Mouse (Mus musculus): ENCODE measurements at regions not wholly inside any gene's neighbourhood (a gene's known extent, or its start where the extent isn't known, plus 50 kb on each side); places are given as distances from the start of the nearest gene placed in this dataset.

DNA sequence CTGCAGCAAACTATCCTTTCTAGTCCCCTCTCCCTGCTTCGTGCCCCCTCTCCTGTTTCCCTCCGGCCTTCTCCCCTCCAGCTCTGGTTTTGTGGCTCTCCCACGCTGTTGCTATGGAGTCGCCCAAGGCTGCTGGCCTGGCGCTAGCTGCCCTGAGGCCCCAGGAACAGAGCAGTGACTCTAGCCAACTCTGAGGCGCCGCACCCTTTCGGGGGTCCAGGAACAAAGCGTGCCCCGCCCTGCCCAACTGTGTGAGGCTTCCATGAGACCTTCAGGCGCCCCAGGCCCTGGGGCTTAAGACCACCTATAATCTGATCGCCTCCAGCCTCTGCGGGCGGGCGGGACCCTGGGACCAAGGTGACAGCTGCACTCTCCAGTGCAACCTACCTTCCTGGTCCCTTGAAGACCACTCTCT is 262.4 kb downstream of the Zfp704 start:
- Histone ChIP-seq H3K4me1 (ENCODE audit: control insufficient read depth, low read depth, low read length) (no peaks in the 10 kb centered on the region), H3K9me3 (replicated peaks; ENCODE audit: control insufficient read depth, low read length) (no peaks in the 10 kb centered on the region), H3K9ac (ENCODE audit: low read depth, low read length) (no peak overlapping the region; the same call in 1 of the 2 replicates), H3K4me3 (ENCODE audit: low read depth, low read length) (peak overlapping the region; percentile 46), H3K36me3 (ENCODE audit: control insufficient read depth, insufficient read depth) (no peaks in the 10 kb centered on the region), H3K27me3 (ENCODE audit: control insufficient read depth, insufficient read depth, low read depth, low read length) (peaks cover 21% of the 10 kb centered on the region), H3K4me2 (ENCODE audit: low read depth, low read length) (peak overlapping the region; percentile 65), H3K27ac (ENCODE audit: low read length) (no peak overlapping the region)
- WGBS (ENCODE audit: insufficient replicate concordance) = 11% methylated on average over 15 of the region's 15 CpGs
- no peak for ATAC-seq (ENCODE audit: low read depth)

DNA sequence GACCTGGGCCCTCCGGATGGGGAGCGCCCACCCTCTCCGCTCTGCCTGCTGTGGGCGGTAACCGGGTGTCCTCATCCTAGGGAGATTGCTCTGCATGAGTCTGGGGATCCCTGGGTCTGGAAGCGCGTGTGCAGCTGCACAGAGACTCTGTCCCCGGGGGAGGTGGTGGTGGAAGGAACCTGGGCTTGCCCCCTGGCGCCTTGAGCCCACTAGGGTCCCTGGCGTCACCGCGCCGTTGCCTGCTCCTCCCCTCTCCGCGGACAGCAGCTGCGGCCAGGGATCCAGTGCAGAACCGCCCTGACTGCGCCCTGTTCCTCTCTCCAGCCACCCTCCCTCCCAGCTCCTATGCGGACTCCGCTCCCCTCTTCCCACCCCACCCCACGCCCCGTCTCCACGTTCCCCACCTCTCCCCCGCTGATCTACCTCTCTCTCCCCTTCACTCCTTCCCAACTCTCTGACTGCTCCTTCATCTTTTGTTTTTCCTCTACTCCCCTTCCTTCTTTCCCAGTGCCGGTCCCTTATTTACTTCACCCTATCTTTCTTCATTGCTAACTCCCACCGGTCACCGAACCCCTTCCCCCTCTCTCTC is 262.9 kb downstream of the Zfp704 start:
- Histone ChIP-seq H3K4me2 (ENCODE audit: low read depth, low read length) (peak overlapping the region; percentile 65), H3K4me3 (ENCODE audit: low read depth, low read length) (peak overlapping the region; percentile 46), H3K9ac (ENCODE audit: low read depth, low read length) (no peak overlapping the region; the same call in 1 of the 2 replicates)

DNA sequence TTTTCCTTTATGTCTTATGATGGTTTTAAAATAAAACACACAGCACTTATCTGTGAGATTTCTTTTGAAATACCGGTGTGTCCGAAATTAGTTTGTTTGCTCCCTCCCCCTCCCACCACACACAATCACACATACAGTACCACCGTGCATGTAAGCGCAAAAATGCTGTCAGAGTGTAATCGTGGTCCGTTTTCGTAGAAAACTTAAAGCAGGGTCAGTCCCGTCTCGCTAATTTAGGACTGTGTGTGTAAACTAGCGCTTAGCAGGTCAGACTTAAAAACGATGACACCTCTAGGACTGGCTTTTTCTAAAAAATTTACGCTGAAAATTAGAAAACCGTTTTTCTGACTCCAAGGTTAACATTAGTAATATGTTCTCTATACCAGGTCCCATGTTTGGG is 263.5 kb downstream of the Zfp704 start:
- Histone ChIP-seq H3K4me1 (ENCODE audit: control insufficient read depth, low read depth, low read length) (no peaks in the 10 kb centered on the region), H3K27ac (ENCODE audit: low read length) (no peak overlapping the region), H3K4me2 (ENCODE audit: low read depth, low read length) (peak overlapping the region; percentile 65), H3K9me3 (replicated peaks; ENCODE audit: control insufficient read depth, low read length) (no peaks in the 10 kb centered on the region), H3K4me3 (ENCODE audit: low read depth, low read length) (peak overlapping the region; percentile 46; the same call in 1 of the 2 replicates), H3K9ac (ENCODE audit: low read depth, low read length) (no peak overlapping the region), H3K27me3 (ENCODE audit: control insufficient read depth, insufficient read depth, low read depth, low read length) (peaks cover 21% of the 10 kb centered on the region), H3K36me3 (ENCODE audit: control insufficient read depth, insufficient read depth) (no peaks in the 10 kb centered on the region)
- ATAC-seq (ENCODE audit: low read depth) = no peak
- 5% methylated on average over 13 of the region's 13 CpGs for WGBS (ENCODE audit: insufficient replicate concordance)

More for the DNA sequence above, 262.9 kb downstream of the Zfp704 start:
- 0 out of 2 replicates have a peak, but pooled peaks have one; percentile 27 for ATAC-seq (ENCODE audit: low read depth)
- H3K9me3 ChIP-seq (replicated peaks; ENCODE audit: control insufficient read depth, low read length) = no peaks in the 10 kb centered on the region
- no peak overlapping the region for H3K27ac ChIP-seq (ENCODE audit: low read length)
- H3K4me1 ChIP-seq (ENCODE audit: control insufficient read depth, low read depth, low read length) = no peaks in the 10 kb centered on the region
- under 1% methylated on average over 25 of the region's 27 CpGs for WGBS (ENCODE audit: insufficient replicate concordance)
- no peaks in the 10 kb centered on the region for H3K36me3 ChIP-seq (ENCODE audit: control insufficient read depth, insufficient read depth)
- peaks cover 21% of the 10 kb centered on the region for H3K27me3 ChIP-seq (ENCODE audit: control insufficient read depth, insufficient read depth, low read depth, low read length)

DNA sequence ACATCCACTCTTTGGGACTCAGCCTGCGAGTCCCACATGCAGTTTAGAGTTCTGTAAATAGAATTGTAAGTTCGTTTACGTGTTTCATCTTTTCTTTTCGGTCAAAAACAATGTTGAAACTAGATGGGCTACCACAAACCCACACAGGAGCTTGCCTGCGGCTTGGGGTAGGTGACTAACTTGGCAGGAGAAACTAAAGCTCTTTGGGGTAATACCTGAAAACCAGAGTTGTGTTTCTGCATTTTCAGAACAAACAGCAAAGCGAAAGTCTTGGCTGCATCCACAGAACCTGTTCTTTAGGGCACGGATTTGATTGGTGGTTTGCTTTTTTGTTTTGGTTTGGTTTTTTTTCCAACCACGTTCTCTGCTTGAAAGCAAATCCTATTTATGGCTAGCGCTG is 264.0 kb downstream of the Zfp704 start:
- Histone ChIP-seq H3K4me1 (ENCODE audit: control insufficient read depth, low read depth, low read length) (no peaks in the 10 kb centered on the region), H3K27ac (ENCODE audit: low read length) (no peak overlapping the region), H3K9me3 (replicated peaks; ENCODE audit: control insufficient read depth, low read length) (no peaks in the 10 kb centered on the region), H3K9ac (ENCODE audit: low read depth, low read length) (no peak overlapping the region), H3K4me2 (ENCODE audit: low read depth, low read length) (no peak overlapping the region), H3K27me3 (ENCODE audit: control insufficient read depth, insufficient read depth, low read depth, low read length) (peaks cover 21% of the 10 kb centered on the region), H3K4me3 (ENCODE audit: low read depth, low read length) (no peak overlapping the region), H3K36me3 (ENCODE audit: control insufficient read depth, insufficient read depth) (no peaks in the 10 kb centered on the region)
- 29% methylated on average over 9 of the region's 9 CpGs for WGBS (ENCODE audit: insufficient replicate concordance)
- no peak for ATAC-seq (ENCODE audit: low read depth)

DNA sequence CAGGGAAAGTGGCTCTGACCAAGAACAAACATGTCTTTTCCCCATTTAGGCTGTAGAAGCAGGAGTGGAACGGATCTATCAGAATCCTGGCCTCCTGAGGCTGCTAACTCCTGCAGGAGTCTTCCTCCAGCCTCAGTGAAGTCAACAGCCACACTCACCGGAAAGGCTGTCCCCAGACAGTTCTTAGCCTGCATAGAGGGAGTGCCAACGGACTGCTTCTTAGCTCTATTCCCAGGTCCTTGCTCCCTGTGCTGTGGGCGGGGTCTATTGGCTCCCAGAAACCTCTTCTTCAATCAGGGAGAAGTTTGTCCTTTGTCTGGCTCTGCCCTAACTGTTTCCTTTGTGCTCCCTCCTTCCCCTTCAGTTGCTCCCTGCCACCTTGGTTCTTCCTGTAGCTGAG is 266.3 kb downstream of the Zfp704 start:
- 17% methylated on average over 4 of the region's 4 CpGs for WGBS (ENCODE audit: insufficient replicate concordance)
- Histone ChIP-seq H3K27ac (ENCODE audit: low read length) (no peak overlapping the region), H3K27me3 (ENCODE audit: control insufficient read depth, insufficient read depth, low read depth, low read length) (peaks cover 21% of the 10 kb centered on the region), H3K9me3 (replicated peaks; ENCODE audit: control insufficient read depth, low read length) (no peaks in the 10 kb centered on the region), H3K4me1 (ENCODE audit: control insufficient read depth, low read depth, low read length) (no peaks in the 10 kb centered on the region; the same call in 1 of the 2 replicates), H3K4me3 (ENCODE audit: low read depth, low read length) (no peak overlapping the region), H3K9ac (ENCODE audit: low read depth, low read length) (no peak overlapping the region), H3K36me3 (ENCODE audit: control insufficient read depth, insufficient read depth) (no peaks in the 10 kb centered on the region), H3K4me2 (ENCODE audit: low read depth, low read length) (no peak overlapping the region)
- ATAC-seq (ENCODE audit: low read depth) = no peak

DNA sequence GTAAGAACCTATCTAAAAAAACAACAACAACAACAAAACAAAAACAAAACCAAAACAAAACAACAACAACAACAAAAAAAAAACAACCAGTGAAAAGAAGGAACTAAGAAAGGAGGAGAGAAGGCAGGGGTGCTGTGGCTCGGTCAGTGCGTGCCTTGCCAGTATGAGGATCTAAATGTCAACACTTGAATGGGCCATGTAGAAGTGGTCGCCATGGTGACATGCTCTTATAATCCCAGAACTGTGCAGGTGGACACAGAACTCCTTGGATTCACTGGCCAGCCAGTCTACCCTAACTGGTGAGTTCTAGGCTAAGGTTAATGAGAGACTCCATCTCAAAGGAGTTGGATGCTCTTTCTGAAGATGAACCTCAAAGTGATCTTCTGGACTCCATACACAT is 267.7 kb downstream of the Zfp704 start:
- Histone ChIP-seq H3K9ac (ENCODE audit: low read depth, low read length) (no peak overlapping the region), H3K4me1 (ENCODE audit: control insufficient read depth, low read depth, low read length) (no peaks in the 10 kb centered on the region; the same call in 1 of the 2 replicates), H3K27me3 (ENCODE audit: control insufficient read depth, insufficient read depth, low read depth, low read length) (peaks cover 10% of the 10 kb centered on the region), H3K4me3 (ENCODE audit: low read depth, low read length) (no peak overlapping the region), H3K4me2 (ENCODE audit: low read depth, low read length) (no peak overlapping the region), H3K9me3 (replicated peaks; ENCODE audit: control insufficient read depth, low read length) (no peaks in the 10 kb centered on the region), H3K36me3 (ENCODE audit: control insufficient read depth, insufficient read depth) (no peaks in the 10 kb centered on the region), H3K27ac (ENCODE audit: low read length) (no peak overlapping the region)
- no peak for ATAC-seq (ENCODE audit: low read depth)
- WGBS (ENCODE audit: insufficient replicate concordance) = 64% methylated on average over 3 of the region's 3 CpGs

DNA sequence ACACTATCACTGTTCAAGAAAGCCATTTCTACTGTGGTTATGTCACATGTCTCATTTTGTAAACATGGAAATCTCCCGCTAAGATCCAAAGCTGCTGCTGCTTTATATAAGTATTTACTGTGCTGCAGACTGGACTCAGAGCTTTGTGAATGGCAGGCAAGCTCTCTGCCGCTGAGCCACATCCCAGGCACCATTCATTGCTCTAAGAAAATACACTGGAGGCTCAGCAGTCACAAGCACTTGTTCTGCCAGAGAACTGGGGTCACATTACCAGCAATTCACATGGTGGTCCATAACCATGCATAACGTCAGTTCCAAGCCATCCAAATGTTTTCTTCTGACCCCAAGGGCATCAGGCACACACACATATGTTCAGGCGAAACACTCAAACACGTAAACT is 268.2 kb downstream of the Zfp704 start:
- no peaks in the 10 kb centered on the region for H3K36me3 ChIP-seq (ENCODE audit: control insufficient read depth, insufficient read depth)
- WGBS (ENCODE audit: insufficient replicate concordance) = 55% methylated on average over 5 of the region's 5 CpGs
- H3K27ac ChIP-seq (ENCODE audit: low read length) = no peak overlapping the region
- no peak for ATAC-seq (ENCODE audit: low read depth)
- H3K27me3 ChIP-seq (ENCODE audit: control insufficient read depth, insufficient read depth, low read depth, low read length) = peaks cover 6% of the 10 kb centered on the region
- no peak overlapping the region for H3K4me2 ChIP-seq (ENCODE audit: low read depth, low read length)
- no peak overlapping the region for H3K4me3 ChIP-seq (ENCODE audit: low read depth, low read length)
- no peaks in the 10 kb centered on the region; the same call in 1 of the 2 replicates for H3K4me1 ChIP-seq (ENCODE audit: control insufficient read depth, low read depth, low read length)
- no peaks in the 10 kb centered on the region for H3K9me3 ChIP-seq (replicated peaks; ENCODE audit: control insufficient read depth, low read length)
- no peak overlapping the region for H3K9ac ChIP-seq (ENCODE audit: low read depth, low read length)

DNA sequence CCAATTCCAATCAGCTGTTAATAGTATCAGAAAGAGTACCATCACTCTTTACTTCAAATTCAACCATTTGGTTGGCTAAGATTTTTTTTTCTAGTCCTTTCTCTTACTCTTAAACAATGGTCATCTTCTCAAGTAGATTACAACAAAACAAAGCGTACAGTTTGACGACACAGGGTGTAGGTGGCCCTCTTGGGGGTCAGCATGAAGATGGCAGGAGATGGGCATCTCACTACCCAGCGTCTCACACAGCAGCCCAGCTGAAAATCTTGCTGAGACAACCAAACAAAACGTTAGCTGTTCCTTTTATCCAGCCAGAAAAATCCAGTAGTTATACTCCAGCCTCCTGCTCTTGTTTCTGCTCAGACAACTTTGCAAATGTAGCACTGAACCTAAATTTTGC is 268.6 kb downstream of the Zfp704 start:
- WGBS (ENCODE audit: insufficient replicate concordance) = 30% methylated on average over 4 of the region's 4 CpGs
- Histone ChIP-seq H3K4me2 (ENCODE audit: low read depth, low read length) (no peak overlapping the region), H3K36me3 (ENCODE audit: control insufficient read depth, insufficient read depth) (no peaks in the 10 kb centered on the region), H3K4me1 (ENCODE audit: control insufficient read depth, low read depth, low read length) (no peaks in the 10 kb centered on the region; the same call in 1 of the 2 replicates), H3K4me3 (ENCODE audit: low read depth, low read length) (no peak overlapping the region), H3K27ac (ENCODE audit: low read length) (no peak overlapping the region), H3K9ac (ENCODE audit: low read depth, low read length) (no peak overlapping the region), H3K27me3 (ENCODE audit: control insufficient read depth, insufficient read depth, low read depth, low read length) (peaks cover 4% of the 10 kb centered on the region; the same call in 1 of the 2 replicates), H3K9me3 (replicated peaks; ENCODE audit: control insufficient read depth, low read length) (no peaks in the 10 kb centered on the region)
- no peak for ATAC-seq (ENCODE audit: low read depth)

DNA sequence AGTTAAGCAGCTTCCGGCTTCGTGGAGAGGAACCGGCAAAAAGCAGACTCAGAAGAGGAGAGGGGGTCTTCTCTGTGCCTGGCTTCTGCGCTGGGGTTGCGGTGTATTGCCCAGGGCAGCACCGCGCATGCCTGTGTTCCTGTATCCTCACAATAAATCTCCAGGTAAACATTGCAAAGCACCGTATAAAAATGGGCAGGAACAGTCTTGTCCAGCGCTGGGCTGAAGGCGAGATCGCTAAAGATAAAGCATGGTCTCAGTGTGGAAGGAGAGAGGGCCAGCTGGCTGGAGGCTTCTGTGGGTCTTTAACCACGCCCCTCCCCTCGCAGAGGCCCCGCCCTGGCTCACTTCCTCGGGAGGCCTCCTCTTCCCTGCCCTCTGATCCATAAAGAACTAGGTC is 269.1 kb downstream of the Zfp704 start:
- Histone ChIP-seq H3K27ac (ENCODE audit: low read length) (no peak overlapping the region), H3K4me3 (ENCODE audit: low read depth, low read length) (peak overlapping the region; percentile 32), H3K27me3 (ENCODE audit: control insufficient read depth, insufficient read depth, low read depth, low read length) (peaks cover 4% of the 10 kb centered on the region; the same call in 1 of the 2 replicates), H3K9me3 (replicated peaks; ENCODE audit: control insufficient read depth, low read length) (no peaks in the 10 kb centered on the region), H3K4me1 (ENCODE audit: control insufficient read depth, low read depth, low read length) (no peaks in the 10 kb centered on the region; the same call in 1 of the 2 replicates), H3K36me3 (ENCODE audit: control insufficient read depth, insufficient read depth) (no peaks in the 10 kb centered on the region), H3K9ac (ENCODE audit: low read depth, low read length) (no peak overlapping the region), H3K4me2 (ENCODE audit: low read depth, low read length) (peak overlapping the region; percentile 50)
- 3% methylated on average over 15 of the region's 15 CpGs for WGBS (ENCODE audit: insufficient replicate concordance)
- peak; percentile 27; the same call in 1 of the 2 replicates for ATAC-seq (ENCODE audit: low read depth)
